Mouse (Mus musculus) myocyte (in vitro differentiated cells): ENCODE results near the gene Smtn.

Experiments used
- CEBPB ChIP-seq: IDR thresholded peaks from 2 replicates; pipeline ENCODE4 v1.6.1; 2011; ENCODE audit warnings: mild to moderate bottlenecking, moderate library complexity; ENCODE audit not compliant: poor library complexity, insufficient read depth, severe bottlenecking
- E2F4 ChIP-seq: IDR thresholded peaks from one replicate; pipeline ENCODE4 v1.6.1; 2011; ENCODE audit warnings: mild to moderate bottlenecking, control low read depth, moderate library complexity; ENCODE audit not compliant: insufficient read depth
- MAX ChIP-seq: IDR thresholded peaks from one replicate; pipeline ENCODE4 v1.6.1; 2011; ENCODE audit warnings: low read depth, mild to moderate bottlenecking, control low read depth
- MYOD1 ChIP-seq, 3 experiments: IDR thresholded peaks; one replicate each; pipeline ENCODE4 v1.6.1; 2011; ENCODE audit warnings: control low read depth in 2 of 3, low read depth in 2 of 3, mild to moderate bottlenecking in 2 of 3, moderate library complexity in 1 of 3; ENCODE audit not compliant: insufficient read length in 2 of 3, control insufficient read depth in 1 of 3
- MYOG ChIP-seq, 3 experiments: IDR thresholded peaks; one replicate each; pipeline ENCODE4 v1.6.1; 2011; ENCODE audit warnings: control low read depth in 2 of 3, low read depth in 2 of 3, mild to moderate bottlenecking in 2 of 3; ENCODE audit not compliant: insufficient read length in 2 of 3, control insufficient read depth in 1 of 3, insufficient read depth in 1 of 3
- POLR2A ChIP-seq: IDR thresholded peaks from one replicate; pipeline ENCODE4 v1.6.1; 2011; ENCODE audit warnings: low read depth, mild to moderate bottlenecking, control low read depth, moderate library complexity; ENCODE audit not compliant: insufficient read length
- POLR2AphosphoS2 ChIP-seq: IDR thresholded peaks from one replicate; pipeline ENCODE4 v1.6.1; 2011; ENCODE audit warnings: low read depth, control low read depth; ENCODE audit not compliant: insufficient read length
- REST ChIP-seq: IDR thresholded peaks from one replicate; pipeline ENCODE4 v1.6.1; 2011; ENCODE audit warnings: mild to moderate bottlenecking, control low read depth, moderate library complexity; ENCODE audit not compliant: insufficient read depth, insufficient read length
- TCF12 ChIP-seq: IDR thresholded peaks from one replicate; pipeline ENCODE4 v1.6.1; 2011; ENCODE audit warnings: mild to moderate bottlenecking, control low read depth; ENCODE audit not compliant: poor library complexity, insufficient read depth, severe bottlenecking
- USF1 ChIP-seq: IDR thresholded peaks from one replicate; pipeline ENCODE4 v1.6.1; 2011; ENCODE audit warnings: low read depth, mild to moderate bottlenecking, control low read depth, moderate library complexity

DNA sequence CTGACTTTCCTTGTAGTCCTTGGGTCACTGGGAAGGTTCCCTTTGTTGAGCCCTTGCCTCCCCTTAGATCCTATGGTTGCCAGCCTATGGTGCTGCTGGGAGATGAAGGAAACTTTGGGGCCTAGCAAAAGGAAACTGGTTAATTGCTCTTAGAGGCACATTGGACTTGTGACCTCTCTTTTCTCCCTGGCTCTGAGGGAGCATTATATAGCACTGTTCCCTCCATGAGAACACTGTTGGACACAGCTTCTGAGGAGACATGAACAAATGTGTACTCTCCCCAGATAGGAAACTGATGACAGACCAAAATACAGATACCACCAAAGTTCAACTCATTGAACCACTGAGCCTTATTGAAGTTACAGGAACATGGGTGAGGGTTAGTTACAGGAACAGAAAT, 64.9 kb downstream of the Smtn start:
- TF ChIP-seq MYOD1 (IDR thresholded peaks at IDR 0.05; ENCODE audit: control insufficient read depth in 1 of 3, insufficient read length in 2 of 3, low read depth in 2 of 3) (no peak), CEBPB (no peak), POLR2A (no peak), POLR2AphosphoS2 (no peak), MYOG (IDR thresholded peaks at IDR 0.05; ENCODE audit: control insufficient read depth in 1 of 3, insufficient read depth in 1 of 3, insufficient read length in 2 of 3, low read depth in 2 of 3) (no peak), USF1 (no peak), MAX (no peak), REST (no peak), TCF12 (no peak), E2F4 (no peak)
